ENCODE assay signal across 14 mouse cellular contexts in genomic region chr7:90228884-90229283, GRCm38 (mm10). TPM values are rescaled to one million over a fixed set of nuclear protein-coding genes. Genes with fewer than 3 reads are reported as not detected.
A peak's percentile ranks its signal among the peaks of the same experiment; 100 is the strongest.
DNase-seq lines count a peak whose midpoint lies in the region; ATAC-seq and TF ChIP-seq lines count a peak whose summit lies in the region.
"Not testable (repeated sequence)": the region's sequence is repeated elsewhere in the genome, so short reads cannot be mapped to it uniquely, and the experiment has no call there.
"Had no signal": no experiment of that assay in that cellular context is flagged by ENCODE, and none has a peak within 500 bp of the region (broad histone marks: within the 10 kb centered on the region; RNA-seq: fewer than 3 reads in every experiment).

No protein-coding gene starts in this region.

- peak; percentile 93 for ATAC-seq in megakaryocyte progenitor cell, adult 5-6 weeks (replicated peaks; ENCODE audit: poor library complexity)

- H3K4me3 ChIP-seq in ES-Bruce4 (ENCODE audit: low read depth, low read length); hindbrain, embryonic 10.5 days: not testable (repeated sequence)

- H3K4me1 ChIP-seq in ES-Bruce4 (ENCODE audit: control insufficient read depth, insufficient read depth, low read length); hindbrain, embryonic 10.5 days (replicated peaks): not testable (repeated sequence)

- TF ChIP-seq CTCF in ES-Bruce4 (IDR thresholded peaks at IDR 0.05; ENCODE audit: low read depth, low read length), result peak; percentile 33

- DNase-seq in adrenal gland, postnatal 14 days, result peak; percentile 28
- peak; percentile 46 for DNase-seq in embryo, embryonic 10.5 days (ENCODE audit: low spot score)
- DNase-seq in hindbrain, embryonic 10.5 days (ENCODE audit: low spot score), result peak; percentile 22
- peak; percentile 38 for DNase-seq in left cerebral cortex, postnatal 4 days
- peak; percentile 41 to 73 for DNase-seq in spleen, postnatal 4 days (ENCODE audit: low spot score in 2 of 2)

- not testable (repeated sequence) for H3K36me3 ChIP-seq in ES-Bruce4 (ENCODE audit: control insufficient read depth, insufficient read depth, low read length, poor library complexity, severe bottlenecking); hindbrain, embryonic 10.5 days

- H3K27me3 ChIP-seq in ES-Bruce4 (ENCODE audit: control insufficient read depth, insufficient read depth, low read length, poor library complexity, severe bottlenecking); hindbrain, embryonic 10.5 days (ENCODE audit: insufficient read depth, poor library complexity, severe bottlenecking): not testable (repeated sequence)

- not testable (repeated sequence) for TF ChIP-seq POLR2A in ES-Bruce4 (IDR thresholded peaks at IDR 0.05; ENCODE audit: insufficient read depth, low read length)

- not testable (repeated sequence) for TF ChIP-seq EP300 in ES-Bruce4 (IDR thresholded peaks at IDR 0.05; ENCODE audit: insufficient read depth, low read depth, low read length)

- intact Hi-C loops in left cerebral cortex, postnatal 4 days (cut with DNase I), result not testable (repeated sequence)

- not testable (repeated sequence) for H3K9ac ChIP-seq in ES-Bruce4 (ENCODE audit: low read depth, poor library complexity, severe bottlenecking)

- H3K27ac ChIP-seq in ES-Bruce4 (ENCODE audit: insufficient read depth, low read length); hindbrain, embryonic 10.5 days: not testable (repeated sequence)

- H3K9me3 ChIP-seq in ES-Bruce4 (replicated peaks; ENCODE audit: control insufficient read depth, insufficient read depth, low read length, poor library complexity, severe bottlenecking); hindbrain, embryonic 10.5 days: not testable (repeated sequence)

RNA-seq across cellular contexts. Expression of gene Ccdc83, which starts 36.7 kb away (rescaled TPM):
- not detected in 2 replicates for polyA plus RNA-seq in ES-Bruce4 (2011; ENCODE audit: insufficient read depth, insufficient read length, low read depth, missing spikeins)
- not detected in 2 replicates for total RNA-seq in adrenal gland, postnatal 14 days (2021)
- not detected in 2 replicates for polyA plus RNA-seq in hindbrain, embryonic 10.5 days (2016; fragmentation: Nextera tagmentation; extraction: Ambion mirVana)
- total RNA-seq in left cerebral cortex, postnatal 4 days (2021), result not detected
- total RNA-seq in megakaryocyte progenitor cell, adult 5-6 weeks (2015), result not detected in 2 replicates
- not detected in 2 replicates for total RNA-seq in megakaryocyte progenitor cell, adult 5-6 weeks (2017)
- total RNA-seq: heart, adult 18-20 months; layer of hippocampus, adult 18-20 months; left cerebral cortex, postnatal 10 days had no signal
- polyA plus RNA-seq: intestine, embryonic 16.5 days; liver, embryonic 15.5 days; midbrain, embryonic 12.5 days; neural tube, embryonic 12.5 days had no signal
